In genomic region chr4:98727959-98728347, GRCm38 (mm10) we compare ENCODE assay signal across 10 mouse cellular contexts. TPM values are rescaled to one million over a fixed set of nuclear protein-coding genes. Genes with fewer than 3 reads are reported as not detected.
A peak's percentile ranks its signal among the peaks of the same experiment; 100 is the strongest.
DNase-seq lines count a peak whose midpoint lies in the region; ATAC-seq and TF ChIP-seq lines count a peak whose summit lies in the region.
"Had no signal": no experiment of that assay in that cellular context is flagged by ENCODE, and none has a peak within 500 bp of the region (broad histone marks: within the 10 kb centered on the region; RNA-seq: fewer than 3 reads in every experiment).

No protein-coding gene starts in this region.

- peak overlapping the region; percentile 15; the same call in 1 of the 2 replicates for H3K4me3 ChIP-seq in lung, postnatal 0 days (ENCODE audit: low read depth, low read length)
- peak overlapping the region; percentile 52 for H3K4me3 ChIP-seq in hindbrain, embryonic 10.5 days

- H3K36me3 ChIP-seq in lung, postnatal 0 days (ENCODE audit: insufficient read depth, low read length): no peaks in the 10 kb centered on the region
- H3K36me3 ChIP-seq in hindbrain, embryonic 10.5 days: no peaks in the 10 kb centered on the region

- H3K9ac ChIP-seq in lung, postnatal 0 days (replicated peaks; ENCODE audit: low read depth): no peak overlapping the region

- no peak for TF ChIP-seq EP300 in lung, postnatal 0 days (IDR thresholded peaks at IDR 0.05)

- TF ChIP-seq CTCF in lung, postnatal 0 days (IDR thresholded peaks at IDR 0.05): no peak

- H3K27ac ChIP-seq in lung, postnatal 0 days (ENCODE audit: low read length): no peak overlapping the region
- H3K27ac ChIP-seq in hindbrain, embryonic 10.5 days: no peak overlapping the region

- ATAC-seq in lung, postnatal 0 days: no peak
- ATAC-seq in CD4-positive, CD25-positive, alpha-beta regulatory T cell, adult 4 months: no peak

- no peaks in the 10 kb centered on the region for H3K9me3 ChIP-seq in lung, postnatal 0 days (ENCODE audit: low read length)
- no peaks in the 10 kb centered on the region for H3K9me3 ChIP-seq in hindbrain, embryonic 10.5 days

- 0 out of 2 replicates have a peak, but pooled peaks cover 5% of the 10 kb centered on the region for H3K27me3 ChIP-seq in lung, postnatal 0 days (replicated peaks; ENCODE audit: insufficient read depth, low read length)
- peaks cover 44% of the 10 kb centered on the region for H3K27me3 ChIP-seq in hindbrain, embryonic 10.5 days (ENCODE audit: insufficient read depth, poor library complexity, severe bottlenecking)

- no peaks in the 10 kb centered on the region for H3K4me1 ChIP-seq in lung, postnatal 0 days (ENCODE audit: insufficient read depth, low read depth, low read length)
- H3K4me1 ChIP-seq in hindbrain, embryonic 10.5 days (replicated peaks): peaks cover 24% of the 10 kb centered on the region

- peak overlapping the region; percentile 51 for H3K4me2 ChIP-seq in lung, postnatal 0 days (replicated peaks; ENCODE audit: low read depth, low read length)

- DNase-seq in lung, postnatal 0 days (ENCODE audit: low spot score): no peak
- no peak for DNase-seq in lung, postnatal 4 days
- DNase-seq in hindbrain, embryonic 10.5 days (ENCODE audit: low spot score): peak; percentile 27
- DNase-seq in mesoderm, embryonic 11.5 days (ENCODE audit: low read depth, low spot score): peak; percentile 21
- DNase-seq in thymus, postnatal 36 days: no peak
- no peak for DNase-seq in retina, embryonic 14.5 days (ENCODE audit: low spot score)
- DNase-seq: cerebellum, postnatal 36 days; heart, postnatal 36 days; lung, postnatal 14 days had no signal

- 2% methylated on average over 10 of the region's 10 CpGs for WGBS in lung, postnatal 0 days
- under 1% methylated on average over 10 of the region's 10 CpGs for WGBS in hindbrain, embryonic 10.5 days

RNA-seq across cellular contexts. Expression of gene L1td1, which starts 1.4 kb away (rescaled TPM):
- not detected in 2 replicates for polyA plus RNA-seq in lung, postnatal 0 days (2015; fragmentation: Nextera tagmentation; extraction: Ambion mirVana)
- polyA plus RNA-seq in hindbrain, embryonic 10.5 days (2016; fragmentation: Nextera tagmentation; extraction: Ambion mirVana): 0.20 TPM in 1 of 2 replicates, not detected in the other
- polyA plus RNA-seq in CD4-positive, CD25-positive, alpha-beta regulatory T cell, adult 4 months (2017; shearing (Covaris generic)): under 1 TPM in 1 of 2 experiments, not detected in 1; 0.11 TPM

Comparison
In these comparisons a context has a peak if more than half of its experiments do, and no peak if none do; other contexts are left out.
1. DNase-seq: peak in hindbrain, embryonic 10.5 days (single experiment) and mesoderm, embryonic 11.5 days (single experiment); none in lung, postnatal 0 days (single experiment), lung, postnatal 4 days (0 of 2), thymus, postnatal 36 days (0 of 2) and retina, embryonic 14.5 days (single experiment).